Mouse (Mus musculus) ES-Bruce4 (cell line): ENCODE results near the gene Zfp385b. TPM values are rescaled to one million over a fixed set of nuclear protein-coding genes. Genes with fewer than 3 reads are reported as not detected.

Source experiments
- H3K27ac ChIP-seq: 2 replicates; pipeline ENCODE4 v1.5.1; 2012; ENCODE audit warnings: low read length, inconsistent platforms; ENCODE audit not compliant: insufficient read depth
- H3K27me3 ChIP-seq: 2 replicates; pipeline ENCODE4 v1.6.1; 2012; ENCODE audit warnings: mild to moderate bottlenecking, low read length, inconsistent platforms; ENCODE audit not compliant: control insufficient read depth, poor library complexity, insufficient read depth, severe bottlenecking
- H3K36me3 ChIP-seq: 2 replicates; pipeline ENCODE4 v1.6.1; 2012; ENCODE audit warnings: inconsistent platforms, mild to moderate bottlenecking, low read length, moderate library complexity; ENCODE audit not compliant: control insufficient read depth, poor library complexity, insufficient read depth, severe bottlenecking
- H3K4me1 ChIP-seq: one replicate; pipeline ENCODE4 v1.8.1; 2011; ENCODE audit warnings: low read length; ENCODE audit not compliant: control insufficient read depth, insufficient read depth
- H3K4me3 ChIP-seq: 2 replicates; pipeline ENCODE4 v1.5.1; 2011; ENCODE audit warnings: low read depth, mild to moderate bottlenecking, low read length
- H3K9ac ChIP-seq: 2 replicates; pipeline ENCODE4 v1.6.1; 2012; ENCODE audit warnings: low read depth, mild to moderate bottlenecking, inconsistent platforms; ENCODE audit not compliant: poor library complexity, severe bottlenecking
- H3K9me3 ChIP-seq: replicated peaks from 2 replicates; pipeline ENCODE4 v1.6.1; 2012; ENCODE audit warnings: mild to moderate bottlenecking, low read length, inconsistent platforms; ENCODE audit not compliant: control insufficient read depth, poor library complexity, insufficient read depth, severe bottlenecking
- CTCF ChIP-seq: IDR thresholded peaks from one replicate; pipeline ENCODE4 v1.8.1; 2011; ENCODE audit warnings: low read depth, low read length
- EP300 ChIP-seq: IDR thresholded peaks from 2 replicates; pipeline ENCODE4 v1.6.1; 2011; ENCODE audit warnings: low read depth, low read length; ENCODE audit not compliant: insufficient read depth
- POLR2A ChIP-seq: IDR thresholded peaks from one replicate; pipeline ENCODE4 v1.8.1; 2011; ENCODE audit warnings: low read length; ENCODE audit not compliant: insufficient read depth
- polyA plus RNA-seq: library from polyadenylated mRNA; stranded (reverse); fragments of >200 nt; gene quantifications from 2 replicates; pipeline ENCODE4 v1.2.4, GENCODE M21; 2011; ENCODE audit warnings: low read depth; ENCODE audit not compliant: missing spikeins, insufficient read depth, insufficient read length

Zfp385b gene
- polyA plus RNA-seq, 1 experiment = not detected

DNA sequence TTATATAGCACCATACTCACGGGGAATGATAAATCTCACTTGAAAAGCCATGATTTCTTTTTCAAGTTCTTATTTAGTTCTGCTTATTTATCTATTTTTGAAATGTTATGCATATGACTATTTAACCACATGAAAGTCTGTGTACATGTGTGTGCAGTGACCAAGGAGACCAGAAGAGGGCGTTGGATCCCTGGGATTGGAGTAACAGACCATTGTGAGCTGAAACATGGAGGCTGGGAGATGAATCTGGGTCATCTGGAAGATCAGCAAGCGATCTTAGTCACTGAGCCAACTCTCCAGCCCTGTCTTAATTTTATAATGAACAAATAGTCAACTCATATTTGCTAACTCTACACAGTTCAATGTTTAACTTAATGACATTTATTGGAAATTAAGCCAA, 16.3 kb upstream of the Zfp385b start:
- Histone ChIP-seq H3K27ac (no peak overlapping the region), H3K9ac (no peak overlapping the region), H3K4me1 (no peaks in the 10 kb centered on the region), H3K4me3 (no peak overlapping the region), H3K27me3 (no peaks in the 10 kb centered on the region), H3K9me3 (no peaks in the 10 kb centered on the region), H3K36me3 (no peaks in the 10 kb centered on the region)
- no peak for TF ChIP-seq POLR2A

DNA sequence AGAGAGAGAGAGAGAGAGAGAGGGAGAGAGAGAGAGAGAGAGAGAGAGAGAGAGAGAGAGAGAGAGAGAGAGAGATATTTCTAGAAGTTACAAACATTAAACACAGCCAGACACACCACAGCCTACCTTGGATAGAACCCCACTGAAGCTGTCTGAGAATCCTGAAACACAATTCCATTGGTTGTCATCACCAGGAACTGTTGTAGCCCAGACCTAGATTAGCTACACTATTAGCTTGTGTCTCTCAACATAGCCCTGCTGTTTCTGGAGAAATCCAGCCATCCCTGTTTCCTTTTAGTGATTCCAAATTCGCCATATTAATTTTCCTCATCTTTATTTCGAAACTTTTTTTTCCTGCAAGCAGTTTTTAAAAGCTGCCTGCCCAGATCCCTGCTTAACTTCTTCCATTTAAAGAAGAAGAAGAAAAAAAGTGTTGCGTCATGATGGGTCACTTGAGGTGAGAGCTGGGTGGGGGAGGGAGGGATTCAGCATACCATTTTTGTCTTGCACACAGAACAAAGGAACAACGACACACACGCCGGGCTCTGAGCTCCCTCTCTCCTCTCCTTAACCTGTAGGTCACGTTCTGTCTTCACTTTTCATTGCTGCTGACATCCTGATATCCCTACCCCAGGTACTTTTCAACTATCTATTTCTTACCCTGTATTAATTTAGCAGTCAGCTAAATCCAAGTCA, 6.8 kb upstream of the Zfp385b start:
- Histone ChIP-seq H3K27me3 (no peaks in the 10 kb centered on the region), H3K36me3 (no peaks in the 10 kb centered on the region), H3K4me1 (no peaks in the 10 kb centered on the region), H3K27ac (no peak overlapping the region), H3K9me3 (0 out of 2 replicates have a peak, but pooled peaks cover 3% of the 10 kb centered on the region), H3K4me3 (no peak overlapping the region), H3K9ac (no peak overlapping the region)
- TF ChIP-seq POLR2A (no peak), EP300 (no peak), CTCF (no peak)

DNA sequence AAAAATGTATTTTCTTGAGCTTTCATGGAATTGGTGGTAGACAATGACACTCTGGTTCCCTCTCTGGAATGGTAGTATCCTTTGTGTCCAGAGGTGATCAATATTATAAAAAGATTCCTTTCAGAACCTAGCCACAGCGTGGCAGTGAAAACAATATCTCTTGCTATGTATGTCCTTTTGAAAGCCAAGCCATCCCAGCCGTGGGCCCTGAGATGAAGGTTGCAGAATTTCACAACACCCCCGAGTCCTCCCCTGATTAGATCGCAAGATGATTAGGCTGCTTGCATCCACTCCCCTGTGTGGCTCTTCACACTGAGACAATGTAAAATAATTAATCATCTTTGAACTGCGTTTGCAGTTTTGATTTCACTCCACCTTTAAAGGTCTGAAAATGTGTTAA, 3.6 kb upstream of the Zfp385b start:
- H3K9me3 ChIP-seq = 0 out of 2 replicates have a peak, but pooled peaks cover 3% of the 10 kb centered on the region
- no peak for TF ChIP-seq CTCF
- no peak overlapping the region for H3K27ac ChIP-seq
- no peak overlapping the region for H3K9ac ChIP-seq
- no peaks in the 10 kb centered on the region; the same call in 1 of the 2 replicates for H3K27me3 ChIP-seq
- H3K4me1 ChIP-seq = no peaks in the 10 kb centered on the region
- H3K4me3 ChIP-seq = no peak overlapping the region
- H3K36me3 ChIP-seq = no peaks in the 10 kb centered on the region

DNA sequence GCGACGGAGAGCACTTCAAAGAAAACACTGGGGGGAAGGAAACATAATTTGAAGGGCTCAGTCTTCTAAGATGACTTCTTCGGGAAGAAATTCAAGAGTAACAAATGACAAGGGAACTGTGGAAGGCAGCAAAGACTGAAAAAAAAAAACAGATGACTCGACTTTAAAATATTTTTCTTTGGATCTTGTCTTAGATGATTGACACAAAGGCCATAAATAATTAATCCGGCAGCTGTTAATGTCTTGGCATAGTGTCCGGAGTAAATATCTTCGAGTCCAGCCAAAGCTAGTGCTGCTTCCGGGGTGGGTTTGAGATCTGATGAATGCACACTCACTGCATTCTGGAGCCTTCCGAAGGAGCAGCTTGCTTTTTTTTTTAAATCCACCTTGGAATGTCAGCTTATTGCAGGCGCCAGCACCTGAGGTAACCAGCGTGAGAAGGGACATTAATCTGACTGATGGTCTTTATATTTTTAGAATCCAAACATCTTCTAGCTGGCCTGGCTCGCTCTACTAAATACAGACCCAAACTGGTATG, 2.0 kb downstream of the Zfp385b start:
- Histone ChIP-seq H3K4me1 (no peaks in the 10 kb centered on the region), H3K36me3 (no peaks in the 10 kb centered on the region), H3K27ac (no peak overlapping the region), H3K9me3 (no peaks in the 10 kb centered on the region), H3K4me3 (no peak overlapping the region), H3K27me3 (peaks cover 11% of the 10 kb centered on the region), H3K9ac (no peak overlapping the region)
- TF ChIP-seq EP300 (no peak), POLR2A (no peak), CTCF (no peak)

DNA sequence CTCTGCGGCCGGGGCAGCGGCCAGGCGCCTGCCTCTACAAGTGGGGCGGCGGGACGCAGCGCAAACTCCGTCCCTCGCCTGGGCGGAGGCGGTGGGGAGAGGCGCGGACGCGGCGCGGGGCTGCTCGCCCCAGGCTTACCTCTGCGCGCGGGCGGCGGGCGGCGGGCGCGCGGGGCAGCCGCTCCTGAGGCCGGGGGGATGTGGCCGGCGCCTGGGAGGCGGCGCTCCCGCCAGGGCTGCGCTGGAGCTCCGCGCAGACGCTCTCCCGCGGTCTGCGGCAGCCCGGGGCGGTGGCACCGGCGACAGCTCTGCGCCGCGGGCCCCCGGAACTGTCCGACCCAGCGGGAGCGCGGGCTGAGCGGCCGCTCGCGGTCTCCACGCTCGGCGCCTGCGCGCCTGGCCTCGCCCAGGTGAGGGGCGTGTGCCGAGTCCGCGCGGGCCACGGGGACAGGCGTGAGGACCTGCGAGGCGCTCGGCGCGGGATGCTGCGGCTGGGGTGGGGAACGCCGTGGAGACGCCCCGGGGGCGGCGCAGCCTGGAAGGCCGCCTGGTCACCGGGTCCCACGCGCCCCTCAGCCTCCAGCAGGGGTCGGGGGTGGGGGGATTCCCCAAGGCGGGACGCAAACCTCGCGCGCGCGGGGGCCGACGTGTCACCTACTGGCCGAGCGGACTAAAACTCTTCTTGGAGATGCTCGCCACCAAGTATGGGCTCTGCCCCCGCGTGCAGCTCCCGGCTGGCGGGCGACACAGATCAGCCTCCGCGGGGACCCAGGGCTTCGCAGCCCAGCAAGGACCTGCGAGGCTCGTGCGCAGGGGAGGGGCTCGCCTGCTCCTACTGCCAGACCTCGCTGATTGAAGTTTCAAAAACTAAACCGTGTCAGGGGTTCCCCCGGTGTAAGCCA, 2.8 kb downstream of the Zfp385b start:
- TF ChIP-seq EP300 (no peak), CTCF (no peak), POLR2A (no peak)
- peaks cover 11% of the 10 kb centered on the region for H3K27me3 ChIP-seq

More for the DNA sequence above, 2.8 kb downstream of the Zfp385b start:
- Histone ChIP-seq H3K9ac (peak overlapping the region; percentile 61), H3K4me1 (no peaks in the 10 kb centered on the region), H3K27ac (no peak overlapping the region), H3K9me3 (no peaks in the 10 kb centered on the region), H3K4me3 (peak overlapping the region; percentile 49), H3K36me3 (no peaks in the 10 kb centered on the region)
